Mouse (Mus musculus) intestine, embryonic 16.5 days (tissue): ENCODE measurements around the gene Fam83g. TPM values are rescaled to one million over a fixed set of nuclear protein-coding genes. Genes with fewer than 3 reads are reported as not detected.
A peak's percentile ranks its signal among the peaks of the same experiment; 100 is the strongest.

Source experiments
- ATAC-seq: fragments of 200-750 bp; cut with Nextera tagmentation; 2 replicates; pipeline ENCODE4 v1.8.0; 2017; ENCODE audit warnings: moderate TSS enrichment, moderate library complexity
- H3K27ac ChIP-seq: fragments of 300-500 bp; sonication (generic); 2 replicates; pipeline ENCODE4 v1.5.1; 2014; ENCODE audit warnings: mild to moderate bottlenecking, low read length
- H3K27me3 ChIP-seq: fragments of 300-500 bp; sonication (generic); replicated peaks from 2 replicates; pipeline ENCODE4 v1.6.1; 2014; ENCODE audit warnings: low read length, control low read depth, mixed read lengths; ENCODE audit not compliant: control insufficient read depth, insufficient read depth
- H3K36me3 ChIP-seq: fragments of 300-500 bp; sonication (generic); 2 replicates; pipeline ENCODE4 v1.6.1; 2014; ENCODE audit warnings: low read length, control low read depth; ENCODE audit not compliant: control insufficient read depth, insufficient read depth
- H3K4me1 ChIP-seq: fragments of 300-500 bp; sonication (generic); 2 replicates; pipeline ENCODE4 v1.6.1; 2014; ENCODE audit warnings: low read length, control low read depth, mixed read lengths; ENCODE audit not compliant: control insufficient read depth, insufficient read depth
- H3K4me2 ChIP-seq: fragments of 300-500 bp; sonication (generic); 2 replicates; pipeline ENCODE4 v1.6.1; 2014; ENCODE audit warnings: low read depth, low read length, control low read depth
- H3K4me3 ChIP-seq: fragments of 300-500 bp; sonication (generic); 2 replicates; pipeline ENCODE4 v1.5.1; 2014; ENCODE audit warnings: mild to moderate bottlenecking, low read length
- H3K9ac ChIP-seq: fragments of 300-500 bp; sonication (generic); 2 replicates; pipeline ENCODE4 v1.6.1; 2014; ENCODE audit warnings: low read depth, low read length
- H3K9me3 ChIP-seq: fragments of 300-500 bp; sonication (generic); 2 replicates; pipeline ENCODE4 v1.6.1; 2016; ENCODE audit warnings: low read length, control low read depth; ENCODE audit not compliant: control insufficient read depth
- WGBS: fragments of 180-500 bp; shearing (Covaris S2); extraction: QIAGEN DNeasy Blood & Tissue Kit; methylation state at CpG from one replicate; pipeline ENCODE4 v1.1.7; 2014; 5-methylcytosine and 5-hydroxymethylcytosine counted together
- polyA plus RNA-seq: library from polyadenylated mRNA; unstranded; fragments of >200 nt; fragmentation: Nextera tagmentation; extraction: Ambion mirVana; gene quantifications from 2 replicates; pipeline ENCODE4 v1.2.1, GENCODE M21; 2015

Fam83g gene
- polyA plus RNA-seq, 1 experiment from 2014 or later, result 9.6 TPM

- ATAC-seq, result no peak
- no peak overlapping the region for H3K27ac ChIP-seq
- no peaks in the 10 kb centered on the region for H3K9me3 ChIP-seq
- H3K4me2 ChIP-seq, result no peak overlapping the region
- no peak overlapping the region for H3K4me3 ChIP-seq
- no peak overlapping the region for H3K9ac ChIP-seq
- no peaks in the 10 kb centered on the region for H3K36me3 ChIP-seq
- 59% methylated on average over 4 of the region's 4 CpGs for WGBS
- peaks cover 7% of the 10 kb centered on the region; the same call in 1 of the 2 replicates for H3K27me3 ChIP-seq
- peaks cover 28% of the 10 kb centered on the region for H3K4me1 ChIP-seq
These were observed 4.6 kb upstream of the Fam83g start for GRCm38 (mm10) chr11:61679091-61679866.

- Histone ChIP-seq H3K4me2 (peak overlapping the region; percentile 76), H3K27ac (no peak overlapping the region), H3K4me3 (peak overlapping the region; percentile 56), H3K36me3 (no peaks in the 10 kb centered on the region), H3K27me3 (peaks cover 7% of the 10 kb centered on the region; the same call in 1 of the 2 replicates), H3K9me3 (no peaks in the 10 kb centered on the region), H3K9ac (peak overlapping the region; percentile 73), H3K4me1 (peaks cover 20% of the 10 kb centered on the region)
- ATAC-seq, result no peak
- 67% methylated on average over 8 of the region's 8 CpGs for WGBS
These were observed 1.3 kb downstream of the Fam83g start for GRCm38 (mm10) chr11:61685119-61685725.

- H3K9ac ChIP-seq, result 0 out of 2 replicates have a peak overlapping the region, but pooled peaks have one; percentile 73
- peak overlapping the region; percentile 56 for H3K4me3 ChIP-seq
- no peak; the same call in 1 of the 2 replicates for ATAC-seq
- H3K4me1 ChIP-seq, result peaks cover 20% of the 10 kb centered on the region
- H3K4me2 ChIP-seq, result peak overlapping the region; percentile 76
- no peaks in the 10 kb centered on the region for H3K36me3 ChIP-seq
- H3K9me3 ChIP-seq, result no peaks in the 10 kb centered on the region
- WGBS, result 41% methylated on average over 2 of the region's 2 CpGs
- H3K27me3 ChIP-seq, result peaks cover 7% of the 10 kb centered on the region; the same call in 1 of the 2 replicates
- H3K27ac ChIP-seq, result 0 out of 2 replicates have a peak overlapping the region, but pooled peaks have one; percentile 21
These were observed 2.2 kb downstream of the Fam83g start for GRCm38 (mm10) chr11:61686141-61686540.

- no peaks in the 10 kb centered on the region for H3K9me3 ChIP-seq
- 0 out of 2 replicates have a peak overlapping the region, but pooled peaks have one; percentile 24 for H3K9ac ChIP-seq
- WGBS, result 44% methylated on average over 10 of the region's 10 CpGs
- no peaks in the 10 kb centered on the region for H3K36me3 ChIP-seq
- H3K27me3 ChIP-seq, result peaks cover 7% of the 10 kb centered on the region; the same call in 1 of the 2 replicates
- no peak for ATAC-seq
- no peak overlapping the region for H3K4me3 ChIP-seq
- H3K27ac ChIP-seq, result peak overlapping the region; percentile 2; the same call in 1 of the 2 replicates
- peaks cover 20% of the 10 kb centered on the region for H3K4me1 ChIP-seq
- peak overlapping the region; percentile 76 for H3K4me2 ChIP-seq
These were observed 3.1 kb downstream of the Fam83g start for GRCm38 (mm10) chr11:61686906-61687453.

- H3K9me3 ChIP-seq, result no peaks in the 10 kb centered on the region
- no peak overlapping the region for H3K27ac ChIP-seq
- WGBS, result 47% methylated on average over 2 of the region's 2 CpGs
- no peaks in the 10 kb centered on the region for H3K36me3 ChIP-seq
- H3K4me2 ChIP-seq, result no peak overlapping the region
- no peak for ATAC-seq
- 0 out of 2 replicates have a peak overlapping the region, but pooled peaks have one; percentile 14 for H3K9ac ChIP-seq
- peaks cover 20% of the 10 kb centered on the region for H3K4me1 ChIP-seq
- no peak overlapping the region for H3K4me3 ChIP-seq
- H3K27me3 ChIP-seq, result peaks cover 7% of the 10 kb centered on the region; the same call in 1 of the 2 replicates
These were observed 3.7 kb downstream of the Fam83g start for GRCm38 (mm10) chr11:61687595-61687994.

- Histone ChIP-seq H3K27ac (no peak overlapping the region), H3K27me3 (no peaks in the 10 kb centered on the region), H3K36me3 (no peaks in the 10 kb centered on the region), H3K9ac (no peak overlapping the region), H3K9me3 (no peaks in the 10 kb centered on the region), H3K4me3 (no peak overlapping the region), H3K4me2 (no peak overlapping the region), H3K4me1 (no peaks in the 10 kb centered on the region)
- no peak for ATAC-seq
- 88% methylated on average over 5 of the region's 5 CpGs for WGBS
These were observed 9.1 kb downstream of the Fam83g start for GRCm38 (mm10) chr11:61692996-61693395.

- Histone ChIP-seq H3K27me3 (no peaks in the 10 kb centered on the region), H3K4me2 (no peak overlapping the region), H3K9me3 (no peaks in the 10 kb centered on the region), H3K36me3 (no peaks in the 10 kb centered on the region), H3K4me3 (no peak overlapping the region), H3K4me1 (peaks cover 9% of the 10 kb centered on the region), H3K27ac (peak overlapping the region; percentile 85; the same call in 1 of the 2 replicates), H3K9ac (peak overlapping the region; percentile 43; the same call in 1 of the 2 replicates)
- no peak for ATAC-seq
These were observed 15.0 kb downstream of the Fam83g start for GRCm38 (mm10) chr11:61698852-61699251.

GRCm38 (mm10) chr11:61699460-61699859 lies 15.6 kb downstream of the Fam83g start:
- Histone ChIP-seq H3K36me3 (no peaks in the 10 kb centered on the region), H3K9me3 (no peaks in the 10 kb centered on the region), H3K4me2 (no peak overlapping the region), H3K27ac (peak overlapping the region; percentile 85), H3K4me3 (no peak overlapping the region), H3K9ac (peak overlapping the region; percentile 43), H3K27me3 (no peaks in the 10 kb centered on the region), H3K4me1 (peaks cover 9% of the 10 kb centered on the region)
- 80% methylated on average over 5 of the region's 5 CpGs for WGBS
- ATAC-seq, result peak; percentile 74

GRCm38 (mm10) chr11:61699933-61700332 lies 16.0 kb downstream of the Fam83g start:
- Histone ChIP-seq H3K4me3 (no peak overlapping the region), H3K27me3 (no peaks in the 10 kb centered on the region), H3K27ac (peak overlapping the region; percentile 85), H3K4me1 (peaks cover 9% of the 10 kb centered on the region), H3K4me2 (no peak overlapping the region), H3K9ac (peak overlapping the region; percentile 43; the same call in 1 of the 2 replicates), H3K36me3 (no peaks in the 10 kb centered on the region), H3K9me3 (no peaks in the 10 kb centered on the region)
- 45% methylated on average over 4 of the region's 4 CpGs for WGBS
- ATAC-seq, result peak; percentile 90
